ENCODE assay signal across 10 mouse cellular contexts in genomic region chr1:177448121-177448561, GRCm38 (mm10). TPM values are rescaled to one million over a fixed set of nuclear protein-coding genes. Genes with fewer than 3 reads are reported as not detected.
DNase-seq lines count a peak whose midpoint lies in the region; ATAC-seq and TF ChIP-seq lines count a peak whose summit lies in the region.
"Had no signal": no experiment of that assay in that cellular context is flagged by ENCODE, and none has a peak within 500 bp of the region (broad histone marks: within the 10 kb centered on the region; RNA-seq: fewer than 3 reads in every experiment).

No protein-coding gene starts in this region.

- peaks cover 3% of the 10 kb centered on the region; the same call in 1 of the 2 replicates for H3K36me3 ChIP-seq in forebrain, embryonic 16.5 days (ENCODE audit: control insufficient read depth, insufficient read depth)
- H3K36me3 ChIP-seq in midbrain, embryonic 15.5 days (replicated peaks) = no peaks in the 10 kb centered on the region

- no peak for TF ChIP-seq CTCF in cerebellum, adult 2 months (IDR thresholded peaks at IDR 0.05; ENCODE audit: borderline replicate concordance, insufficient read depth, low read depth, low read length)
- TF ChIP-seq CTCF in gastrocnemius, adult 2 months (IDR thresholded peaks at IDR 0.05) = no peak

- no peaks in the 10 kb centered on the region for H3K27me3 ChIP-seq in cerebellum, adult 2 months (ENCODE audit: control insufficient read depth, insufficient read depth, low read length)
- H3K27me3 ChIP-seq in forebrain, embryonic 16.5 days (replicated peaks; ENCODE audit: control insufficient read depth, insufficient read depth, low read length) = no peaks in the 10 kb centered on the region
- H3K27me3 ChIP-seq in midbrain, embryonic 15.5 days (replicated peaks) = no peaks in the 10 kb centered on the region
- H3K27me3 ChIP-seq: embryonic facial prominence, embryonic 15.5 days had no signal

- 15% methylated on average over 25 of the region's 25 CpGs for WGBS in cerebellum, adult 2 months
- 49% methylated on average over 25 of the region's 25 CpGs for WGBS in forebrain, embryonic 16.5 days
- WGBS in midbrain, embryonic 15.5 days = 67% methylated on average over 25 of the region's 25 CpGs

- intact Hi-C loops in gastrocnemius, adult 2 months (cut with DNase I) = loop anchor here (10.0 kb wide), 3 partner anchors 347 to 1753 kb away; partner anchors contain the start of genes Adss, Catspere2, Chml and Opn3

- H3K27ac ChIP-seq in cerebellum, adult 2 months (ENCODE audit: insufficient read depth, low read length) = peak overlapping the region; percentile 99
- peak overlapping the region; percentile 96 for H3K27ac ChIP-seq in forebrain, embryonic 16.5 days (ENCODE audit: low read length)
- H3K27ac ChIP-seq in midbrain, embryonic 15.5 days = peak overlapping the region; percentile 65
- no peak overlapping the region for H3K27ac ChIP-seq in gastrocnemius, adult 2 months
- H3K27ac ChIP-seq: embryonic facial prominence, embryonic 15.5 days had no signal

- no peaks in the 10 kb centered on the region for H3K9me3 ChIP-seq in forebrain, embryonic 16.5 days (ENCODE audit: control insufficient read depth, low read length)
- no peaks in the 10 kb centered on the region for H3K9me3 ChIP-seq in midbrain, embryonic 15.5 days
- H3K9me3 ChIP-seq: embryonic facial prominence, embryonic 15.5 days had no signal

- H3K4me2 ChIP-seq in forebrain, embryonic 16.5 days (ENCODE audit: low read length) = peak overlapping the region; percentile 55
- H3K4me2 ChIP-seq in midbrain, embryonic 15.5 days = peak overlapping the region; percentile 46

- peak overlapping the region; percentile 79 for H3K9ac ChIP-seq in forebrain, embryonic 16.5 days (replicated peaks; ENCODE audit: low read depth, low read length)
- 0 out of 2 replicates have a peak overlapping the region, but pooled peaks have one; percentile 30 for H3K9ac ChIP-seq in midbrain, embryonic 15.5 days
- H3K9ac ChIP-seq: embryonic facial prominence, embryonic 15.5 days had no signal

- TF ChIP-seq POLR2A in cerebellum, adult 2 months (IDR thresholded peaks at IDR 0.05; ENCODE audit: borderline replicate concordance, insufficient read depth, low read length) = 0 out of 2 replicates have a peak, but pooled peaks have one; percentile 17

- DNase-seq in heart, adult 11 months = peak; percentile 79
- no peak for DNase-seq in heart, adult 9 months (ENCODE audit: low spot score in 2 of 2)
- DNase-seq in cerebellum, adult 2 months = peak; percentile 70 to 81
- DNase-seq in gastrocnemius, adult 2 months = no peak
- no peak for DNase-seq in frontal cortex, adult 2 months (ENCODE audit: extremely low spot score in 1 of 2, low spot score in 1 of 2)
- DNase-seq: lung, postnatal 4 days had no signal

- 0 out of 2 replicates have a peak, but pooled peaks have one; percentile 1 for ATAC-seq in forebrain, embryonic 16.5 days
- ATAC-seq in midbrain, embryonic 15.5 days (replicated peaks) = no peak
- ATAC-seq in megakaryocyte progenitor cell, adult 5-6 weeks (replicated peaks; ENCODE audit: poor library complexity) = no peak

- H3K4me3 ChIP-seq in cerebellum, adult 2 months (replicated peaks; ENCODE audit: insufficient read depth, low read depth, low read length) = peak overlapping the region; percentile 69
- peak overlapping the region; percentile 53 for H3K4me3 ChIP-seq in forebrain, embryonic 16.5 days (replicated peaks; ENCODE audit: low read length)
- peak overlapping the region; percentile 22 for H3K4me3 ChIP-seq in midbrain, embryonic 15.5 days
- H3K4me3 ChIP-seq in gastrocnemius, adult 2 months = no peak overlapping the region
- H3K4me3 ChIP-seq: embryonic facial prominence, embryonic 15.5 days had no signal

- H3K4me1 ChIP-seq in cerebellum, adult 2 months (ENCODE audit: control insufficient read depth, insufficient read depth, low read length) = no peaks in the 10 kb centered on the region
- peaks cover 27% of the 10 kb centered on the region for H3K4me1 ChIP-seq in forebrain, embryonic 16.5 days (replicated peaks; ENCODE audit: control insufficient read depth, insufficient read depth, low read length)
- peaks cover 50% of the 10 kb centered on the region for H3K4me1 ChIP-seq in midbrain, embryonic 15.5 days

RNA-seq across cellular contexts. Expression of gene Zbtb18, which starts 6.0 kb away (rescaled TPM):
- polyA plus RNA-seq in cerebellum, adult 2 months (2012; rRNA removed) = 193 and 234 TPM in 2 replicates
- 111 and 146 TPM in 2 replicates for polyA plus RNA-seq in forebrain, embryonic 16.5 days (2015; fragmentation: Nextera tagmentation; extraction: Ambion mirVana)
- polyA plus RNA-seq in midbrain, embryonic 15.5 days (2015; fragmentation: Nextera tagmentation; extraction: Ambion mirVana) = 7.0 and 9.7 TPM in 2 replicates
- 100 to 1,000 TPM in 1 of 2 experiments, 10 to 100 TPM in 1; 97.8 to 110 TPM for total RNA-seq in gastrocnemius, adult 2 months (2021)
- 52.6 and 55.8 TPM in 2 replicates for total RNA-seq in megakaryocyte progenitor cell, adult 5-6 weeks (2015)
- total RNA-seq in megakaryocyte progenitor cell, adult 5-6 weeks (2017) = 56.3 and 59.1 TPM in 2 replicates
- polyA plus RNA-seq in frontal cortex, adult 2 months (2012; rRNA removed) = 77.6 and 96.1 TPM in 2 replicates

Comparison
In these comparisons a context has a peak if more than half of its experiments do, and no peak if none do; other contexts are left out.
1. DNase-seq: peak in heart, adult 11 months (single experiment) and cerebellum, adult 2 months (2 of 2); none in heart, adult 9 months (0 of 2), gastrocnemius, adult 2 months (single experiment) and frontal cortex, adult 2 months (0 of 2).